Mouse (Mus musculus) skeletal muscle tissue, adult 2 months (tissue): ENCODE data around the gene Serpina1f.
"Not testable (repeated sequence)": the region's sequence is repeated elsewhere in the genome, so short reads cannot be mapped to it uniquely, and the experiment has no call there.

Experiments used
- DNase-seq: peaks from one replicate; pipeline ENCODE4 v3.0.0-alpha.2; 2012; ENCODE audit warnings: low read depth, low spot score

Serpina1f gene

DNA sequence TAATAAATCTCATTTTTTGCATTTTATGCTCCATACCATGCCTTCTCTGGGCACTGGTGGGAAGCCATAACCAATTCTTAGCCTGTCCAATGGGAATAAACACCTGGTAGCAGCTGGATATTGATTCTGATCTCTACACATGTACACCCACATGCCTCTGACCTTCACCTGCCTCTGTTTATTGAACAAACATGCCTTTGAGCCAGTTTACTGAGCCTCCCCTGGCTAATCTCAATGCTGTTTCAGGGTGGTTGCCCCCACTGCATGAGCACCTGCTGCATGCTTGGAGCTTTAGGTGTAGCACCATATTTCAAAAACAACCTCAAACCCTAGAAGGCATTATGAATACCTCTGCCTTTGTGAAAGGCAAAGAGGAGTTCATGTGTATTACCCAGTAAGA is 33.3 kb downstream of the Serpina1f start:
- DNase-seq = not testable (repeated sequence)

DNA sequence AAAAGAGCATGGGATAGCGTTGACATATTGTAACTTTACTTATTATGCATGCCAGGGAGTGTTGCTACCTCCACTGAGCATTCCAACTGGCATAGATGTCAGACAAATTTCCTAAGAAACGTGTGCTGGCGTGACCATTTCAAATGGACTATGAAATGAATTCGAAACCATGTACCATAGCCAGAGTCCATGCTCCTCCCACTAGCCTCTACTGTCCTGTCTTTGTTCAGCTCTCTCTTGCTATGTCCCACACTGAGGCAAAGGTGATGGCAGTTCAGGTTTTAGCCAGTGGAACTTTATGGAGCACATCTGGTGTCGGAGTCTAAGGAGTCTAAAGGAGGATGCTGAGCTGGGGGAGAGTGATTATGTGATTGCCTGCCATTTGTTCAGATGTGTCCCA is 35.3 kb downstream of the Serpina1f start:
- no peak for DNase-seq

DNA sequence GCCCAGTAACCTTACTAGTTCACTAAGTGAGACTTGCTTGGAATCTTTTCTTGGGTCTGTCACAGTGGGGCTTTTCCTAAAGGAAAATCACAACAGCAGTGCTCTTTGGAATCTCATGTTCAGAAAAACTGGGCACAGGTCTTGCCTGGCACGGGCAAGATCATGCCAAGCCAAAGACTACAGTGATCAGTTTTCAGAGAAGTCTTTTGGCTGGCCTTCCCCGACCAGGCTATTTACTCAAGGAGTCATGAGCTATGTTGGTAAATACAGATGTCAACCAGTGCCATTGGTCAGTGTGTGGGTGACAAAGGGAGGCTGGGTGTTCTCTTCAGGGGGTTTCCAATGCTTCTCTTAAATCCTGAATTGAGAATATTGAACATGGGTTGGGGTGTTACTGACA is 36.2 kb downstream of the Serpina1f start:
- DNase-seq = peak; percentile 2

DNA sequence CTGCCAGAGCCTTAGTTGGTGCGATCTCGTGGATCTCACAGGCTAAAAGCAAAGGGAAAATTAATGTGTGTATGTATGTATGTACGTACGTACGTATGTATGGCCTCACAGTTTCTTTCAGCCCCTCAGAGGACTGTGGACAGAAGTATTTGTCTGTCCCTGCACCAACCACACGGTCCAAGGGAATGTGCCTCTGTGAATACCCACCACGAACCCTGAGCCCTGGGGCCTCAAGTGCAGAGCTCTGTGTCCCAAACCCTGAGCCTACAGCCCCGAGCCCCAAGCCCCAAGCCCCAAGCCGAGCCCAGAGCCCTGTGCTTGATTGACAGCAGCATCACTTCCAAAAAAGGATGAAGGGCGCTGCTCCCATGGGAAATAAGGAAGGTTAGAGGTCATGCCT is 37.3 kb downstream of the Serpina1f start:
- no peak for DNase-seq

DNA sequence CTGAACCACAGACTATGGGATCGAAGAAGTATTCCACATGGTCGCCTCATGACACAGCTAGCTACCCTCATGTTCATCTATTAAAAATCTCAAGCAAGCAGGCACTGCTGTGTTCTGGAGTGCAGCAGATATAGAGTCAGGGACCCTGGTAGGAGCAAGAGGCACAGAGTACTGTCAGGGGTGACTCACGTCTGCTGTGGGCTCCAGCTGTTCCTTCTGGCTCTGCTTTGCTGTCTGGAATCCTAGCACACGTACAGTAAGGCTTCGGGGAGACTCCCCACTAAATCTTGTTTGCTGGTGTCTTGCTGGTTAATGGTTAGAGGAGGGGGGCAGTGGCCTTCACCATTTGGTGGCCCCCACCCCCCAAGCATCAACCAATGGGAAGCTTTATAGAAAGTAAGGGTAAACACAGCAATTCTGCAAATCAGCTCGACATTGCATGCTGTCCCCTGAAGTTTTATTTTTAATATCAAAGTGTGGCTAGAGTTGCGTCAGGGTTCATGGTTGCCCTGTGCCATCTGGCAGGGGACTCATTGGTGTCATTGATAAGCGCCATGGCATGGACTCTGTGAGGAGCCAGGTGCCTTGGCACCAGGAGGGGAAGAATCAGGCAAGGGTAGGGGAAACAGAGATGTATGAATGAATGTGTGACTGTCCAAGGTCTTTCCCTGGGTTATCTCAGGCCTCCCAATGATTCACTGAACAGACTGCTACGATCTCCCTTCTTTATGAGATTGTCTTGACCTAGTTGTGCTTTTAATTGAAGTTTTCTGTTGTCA is 38.3 kb downstream of the Serpina1f start, which contains the start of gene Serpina6:
TSS of gene Serpina6 (minus strand) at position 365 of the 779 bp plus-strand sequence.
- no peak for DNase-seq

DNA sequence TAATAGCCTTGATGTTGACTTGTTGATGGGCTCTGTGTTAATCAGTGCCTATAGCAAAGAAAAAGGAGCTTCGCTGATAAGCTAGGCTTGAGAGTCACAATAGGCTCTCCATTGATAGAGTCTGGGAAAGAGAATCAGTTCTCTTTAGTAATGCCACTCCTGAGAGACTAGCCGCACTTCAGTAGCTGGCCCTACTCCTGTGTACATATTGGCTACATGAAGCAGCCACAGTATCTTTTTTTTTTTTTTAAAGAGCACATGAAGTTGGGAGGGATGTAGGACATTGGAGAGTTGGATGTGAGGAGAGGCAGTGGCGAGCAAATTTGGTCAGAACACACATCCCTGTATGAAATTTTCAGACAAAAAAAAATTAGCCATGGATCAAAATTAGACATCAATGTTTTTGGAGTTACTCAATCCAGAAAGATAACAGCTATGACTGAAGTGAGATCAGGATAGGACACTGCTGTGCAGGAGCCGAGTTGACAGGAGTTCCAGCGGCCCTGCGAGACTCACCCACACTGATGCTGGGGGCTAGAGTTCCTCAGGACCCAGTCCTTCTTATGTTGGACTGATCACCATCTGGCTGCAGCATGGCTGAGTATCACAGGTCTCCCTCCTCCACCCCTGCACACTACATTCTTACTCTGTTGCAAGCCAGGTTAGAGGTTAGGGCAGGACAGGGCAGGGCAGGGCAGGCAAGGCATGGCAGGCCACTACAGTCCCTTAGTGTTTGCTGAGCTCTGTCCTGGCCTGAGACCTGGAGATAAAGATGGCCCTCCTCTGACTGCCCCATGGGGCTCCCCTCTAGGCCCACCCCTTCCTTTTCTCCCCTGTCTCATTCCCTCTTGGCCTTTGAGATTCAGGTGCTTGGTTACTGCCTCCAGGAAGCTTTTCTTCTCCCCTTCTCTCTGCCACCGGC is 39.9 kb downstream of the Serpina1f start:
- DNase-seq = no peak

DNA sequence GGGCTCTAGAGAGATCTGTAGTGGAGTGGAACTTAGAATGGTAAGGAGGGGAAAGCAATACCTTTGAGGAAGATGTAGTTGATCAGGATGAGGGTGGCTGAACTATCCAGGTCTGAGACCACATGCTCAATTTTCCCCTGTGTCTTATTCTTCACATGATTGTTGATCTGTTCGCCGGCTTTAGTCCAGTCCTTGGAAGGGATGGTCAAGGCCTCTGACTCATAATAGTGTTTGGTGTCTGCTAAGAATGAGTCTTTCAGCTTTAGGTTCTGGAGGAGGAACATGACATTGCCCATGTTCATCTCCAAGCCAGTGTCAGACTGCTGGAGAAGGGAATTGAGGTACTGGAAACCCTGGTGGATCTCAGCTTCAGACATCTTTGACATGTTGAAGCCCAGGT is 41.5 kb downstream of the Serpina1f start:
- DNase-seq = no peak

DNA sequence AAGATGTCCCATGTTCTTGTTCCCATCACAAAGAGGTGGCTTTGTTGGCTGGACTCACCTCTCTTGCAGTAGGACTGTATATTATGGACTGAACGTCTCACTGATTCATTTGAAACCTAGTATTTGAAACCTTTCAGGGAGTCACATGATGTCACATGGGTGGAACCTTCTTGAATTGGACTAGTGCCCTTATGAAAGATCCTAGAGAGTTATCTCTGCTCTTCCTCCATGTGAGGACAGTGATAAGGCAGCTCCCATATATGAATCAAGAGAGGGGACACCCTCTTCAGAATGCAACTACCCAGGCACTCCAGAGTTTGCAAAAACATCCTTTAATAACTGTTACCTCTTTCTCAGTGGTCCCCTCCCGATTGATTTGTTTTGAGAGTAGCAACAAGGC is 49.0 kb downstream of the Serpina1f start:
- DNase-seq = no peak

DNA sequence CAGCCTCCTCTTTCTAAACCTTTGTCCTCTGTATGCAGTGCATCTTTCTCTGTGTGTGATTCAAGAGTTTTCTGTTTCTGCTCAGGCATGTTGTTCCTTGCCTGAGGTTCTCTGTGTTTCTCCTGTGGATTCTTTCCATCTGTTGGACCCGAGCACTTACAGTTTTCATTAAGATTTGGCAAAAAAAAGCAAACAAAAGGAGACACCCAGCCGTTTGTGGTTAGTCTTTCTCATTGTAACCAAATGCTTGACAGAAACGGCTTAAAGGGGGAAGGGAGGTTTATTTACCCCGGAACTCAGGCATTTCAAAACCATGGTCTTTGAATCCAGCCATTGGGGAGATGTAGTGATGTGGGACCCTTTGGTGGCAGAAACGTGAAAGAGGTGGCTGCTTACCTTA is 50.7 kb downstream of the Serpina1f start:
- DNase-seq = no peak

DNA sequence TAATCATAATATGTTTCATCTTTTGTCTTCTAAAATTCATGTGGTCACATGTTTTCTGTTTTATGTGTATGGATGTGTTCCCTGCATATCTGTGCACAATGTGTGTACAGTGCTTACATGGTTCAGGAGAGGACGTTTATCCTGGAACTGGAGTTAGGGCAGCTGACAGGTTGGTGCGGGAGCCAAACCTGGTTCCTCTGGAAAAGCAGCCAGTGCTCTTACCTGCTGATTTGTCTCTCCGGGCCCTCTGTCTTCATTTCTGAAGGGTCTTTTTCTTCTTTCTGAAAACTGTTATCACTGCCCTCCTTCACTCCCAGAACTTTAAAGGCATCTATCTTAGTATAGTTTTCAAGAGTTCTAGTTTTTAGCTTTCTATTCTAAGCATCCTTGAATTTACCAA is 51.5 kb downstream of the Serpina1f start:
- no peak for DNase-seq

DNA sequence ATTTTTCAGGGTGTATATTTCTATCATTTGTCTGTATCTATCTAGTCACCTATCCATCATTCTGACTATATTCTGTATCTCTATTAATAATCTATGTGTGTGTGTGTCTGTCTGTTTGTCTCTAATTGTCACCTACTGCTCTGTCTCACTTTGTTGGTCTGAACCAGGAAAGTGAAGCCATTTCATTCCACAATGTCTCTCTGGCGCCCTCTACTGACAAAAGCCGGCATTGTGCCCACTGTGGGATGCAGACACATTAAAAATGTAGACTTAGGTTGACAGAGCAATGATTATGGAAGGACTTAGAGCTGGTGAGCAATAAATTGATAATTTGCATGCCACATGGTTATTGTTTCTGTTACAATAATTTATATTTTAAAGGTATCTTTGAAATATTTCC is 52.0 kb downstream of the Serpina1f start:
- peak; percentile 18 for DNase-seq
